19 mouse cellular contexts compared by ENCODE assay signal in the genomic region with DNA sequence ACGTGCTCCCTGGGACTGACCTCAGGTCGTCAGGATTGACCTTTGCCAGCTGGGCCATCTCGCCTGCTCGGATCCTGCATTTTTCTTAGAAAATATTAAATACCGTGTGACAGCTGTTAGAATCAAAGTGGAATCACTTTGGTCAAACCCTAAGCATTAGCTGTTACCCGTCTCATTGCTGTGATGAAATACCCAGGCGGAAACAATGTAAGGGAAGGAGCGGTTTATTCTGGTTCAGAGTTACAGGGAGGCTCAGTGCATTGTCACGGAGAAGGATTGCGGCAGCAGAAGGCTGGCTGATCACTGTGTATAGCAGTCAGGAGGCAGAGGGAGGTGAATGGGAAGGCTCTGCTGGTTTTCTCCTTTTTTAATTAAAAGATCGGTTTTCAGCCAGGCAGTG. TPM values are rescaled to one million over a fixed set of nuclear protein-coding genes. Genes with fewer than 3 reads are reported as not detected.
DNase-seq lines count a peak whose midpoint lies in the region; ATAC-seq and TF ChIP-seq lines count a peak whose summit lies in the region.
"Had no signal": no experiment of that assay in that cellular context is flagged by ENCODE, and none has a peak within 500 bp of the region (broad histone marks: within the 10 kb centered on the region; RNA-seq: fewer than 3 reads in every experiment).

No protein-coding gene starts in this region.

- intact Hi-C loops in left cerebral cortex, adult 2 months (cut with DNase I) = no loop called here

- H3K4me1 ChIP-seq in limb, embryonic 11.5 days (ENCODE audit: control insufficient read depth, insufficient read depth, low read length) = no peaks in the 10 kb centered on the region
- H3K4me1 ChIP-seq in limb, embryonic 10.5 days = no peaks in the 10 kb centered on the region
- H3K4me1 ChIP-seq in neural tube, embryonic 13.5 days (replicated peaks) = no peaks in the 10 kb centered on the region; the same call in 1 of the 2 replicates
- H3K4me1 ChIP-seq: forebrain, embryonic 13.5 days; hindbrain, embryonic 15.5 days had no signal

- DNase-seq in embryo, embryonic 10 days (ENCODE audit: low spot score) = peak; percentile 19
- no peak for DNase-seq in embryo, embryonic 9.5 days (ENCODE audit: extremely low spot score)
- peak; percentile 18 for DNase-seq in limb, embryonic 11.5 days (ENCODE audit: low spot score)
- DNase-seq in limb, embryonic 10.5 days (ENCODE audit: low spot score) = no peak
- DNase-seq in neural tube, embryonic 10.5 days (ENCODE audit: extremely low spot score, low spot score) = no peak
- DNase-seq in left cerebral cortex, adult 2 months (ENCODE audit: extremely low spot score in 1 of 2, low spot score in 2 of 2) = no peak
- DNase-seq: adrenal gland, adult 2 months; adrenal gland, postnatal 25 days; cerebellum, adult 18-20 months; cerebellum, adult 9-11 months; cerebellum, postnatal 36 days; forebrain, postnatal 0 days; gastrocnemius, postnatal 14 days; heart, postnatal 10 days had no signal

- H3K9ac ChIP-seq in limb, embryonic 11.5 days (ENCODE audit: low read length) = no peak overlapping the region
- H3K9ac ChIP-seq in neural tube, embryonic 13.5 days = peak overlapping the region; percentile 22; the same call in 1 of the 2 replicates
- H3K9ac ChIP-seq: forebrain, embryonic 13.5 days; forebrain, postnatal 0 days; hindbrain, embryonic 15.5 days had no signal

- no peak overlapping the region for H3K4me2 ChIP-seq in limb, embryonic 11.5 days (ENCODE audit: low read depth, severe bottlenecking)
- H3K4me2 ChIP-seq in neural tube, embryonic 13.5 days = no peak overlapping the region
- H3K4me2 ChIP-seq: forebrain, embryonic 13.5 days; hindbrain, embryonic 15.5 days had no signal

- no peak for ATAC-seq in limb, embryonic 11.5 days (ENCODE audit: insufficient number of reproducible peaks, low FRiP score, low TSS enrichment, low read depth)
- no peak for ATAC-seq in neural tube, embryonic 13.5 days (ENCODE audit: low read depth)
- ATAC-seq in megakaryocyte progenitor cell, adult 5-6 weeks (replicated peaks; ENCODE audit: poor library complexity) = peak; percentile 64
- ATAC-seq: forebrain, embryonic 13.5 days; forebrain, postnatal 0 days; Patski had no signal

- 70% methylated on average over 11 of the region's 11 CpGs for WGBS in limb, embryonic 11.5 days
- 67% methylated on average over 11 of the region's 11 CpGs for WGBS in limb, embryonic 10.5 days
- 58% methylated on average over 11 of the region's 11 CpGs for WGBS in neural tube, embryonic 13.5 days

- TF ChIP-seq CTCF in left cerebral cortex, adult 2 months (IDR thresholded peaks at IDR 0.05) = no peak

- H3K27ac ChIP-seq in limb, embryonic 11.5 days (replicated peaks; ENCODE audit: low read depth, low read length) = no peak overlapping the region
- no peak overlapping the region for H3K27ac ChIP-seq in limb, embryonic 10.5 days
- no peak overlapping the region for H3K27ac ChIP-seq in neural tube, embryonic 13.5 days (replicated peaks)
- H3K27ac ChIP-seq in left cerebral cortex, adult 2 months = no peak overlapping the region
- H3K27ac ChIP-seq: forebrain, embryonic 13.5 days; hindbrain, embryonic 15.5 days had no signal

- H3K9me3 ChIP-seq in limb, embryonic 11.5 days (ENCODE audit: control insufficient read depth, low read length) = no peaks in the 10 kb centered on the region
- no peaks in the 10 kb centered on the region for H3K9me3 ChIP-seq in limb, embryonic 10.5 days (replicated peaks)
- H3K9me3 ChIP-seq in neural tube, embryonic 13.5 days = no peaks in the 10 kb centered on the region
- H3K9me3 ChIP-seq: forebrain, embryonic 13.5 days; hindbrain, embryonic 15.5 days had no signal

- H3K36me3 ChIP-seq in limb, embryonic 11.5 days (ENCODE audit: control insufficient read depth, insufficient read depth, low read length) = no peaks in the 10 kb centered on the region
- no peaks in the 10 kb centered on the region for H3K36me3 ChIP-seq in limb, embryonic 10.5 days
- H3K36me3 ChIP-seq in neural tube, embryonic 13.5 days = no peaks in the 10 kb centered on the region
- H3K36me3 ChIP-seq: hindbrain, embryonic 15.5 days had no signal

- H3K27me3 ChIP-seq in limb, embryonic 11.5 days (ENCODE audit: control insufficient read depth, insufficient read depth, low read length) = no peaks in the 10 kb centered on the region
- no peaks in the 10 kb centered on the region for H3K27me3 ChIP-seq in limb, embryonic 10.5 days (ENCODE audit: low read depth, poor library complexity, severe bottlenecking)
- no peaks in the 10 kb centered on the region for H3K27me3 ChIP-seq in neural tube, embryonic 13.5 days
- H3K27me3 ChIP-seq: forebrain, embryonic 13.5 days; hindbrain, embryonic 15.5 days had no signal

- H3K4me3 ChIP-seq in limb, embryonic 11.5 days (ENCODE audit: low read depth, low read length) = no peak overlapping the region
- H3K4me3 ChIP-seq in limb, embryonic 10.5 days = no peak overlapping the region
- no peak overlapping the region for H3K4me3 ChIP-seq in neural tube, embryonic 13.5 days
- H3K4me3 ChIP-seq in left cerebral cortex, adult 2 months = no peak overlapping the region
- H3K4me3 ChIP-seq: forebrain, embryonic 13.5 days; hindbrain, embryonic 15.5 days had no signal

RNA-seq across cellular contexts. Expression of a gene that starts 14.8 kb away (rescaled TPM):
- 31.1 and 33.1 TPM in 2 replicates for polyA plus RNA-seq in limb, embryonic 11.5 days (2014; fragmentation: Nextera tagmentation; extraction: Ambion mirVana)
- polyA plus RNA-seq in limb, embryonic 10.5 days (2016; fragmentation: Nextera tagmentation; extraction: Ambion mirVana) = 22.8 and 31.6 TPM in 2 replicates
- polyA plus RNA-seq in neural tube, embryonic 13.5 days (2015; fragmentation: Nextera tagmentation; extraction: Ambion mirVana) = 53.1 and 57.3 TPM in 2 replicates
- 21.0 and 32.8 TPM in 2 replicates for total RNA-seq in megakaryocyte progenitor cell, adult 5-6 weeks (2015)
- 15.0 and 25.4 TPM in 2 replicates for total RNA-seq in megakaryocyte progenitor cell, adult 5-6 weeks (2017)
- 10 to 100 TPM; 41.7 to 44.4 TPM for total RNA-seq in left cerebral cortex, adult 2 months (2021)

RNA-seq across cellular contexts. Expression of a gene that starts 25.4 kb away (rescaled TPM):
- 35.3 and 35.7 TPM in 2 replicates for polyA plus RNA-seq in limb, embryonic 11.5 days (2014; fragmentation: Nextera tagmentation; extraction: Ambion mirVana)
- 35.2 and 35.6 TPM in 2 replicates for polyA plus RNA-seq in limb, embryonic 10.5 days (2016; fragmentation: Nextera tagmentation; extraction: Ambion mirVana)
- polyA plus RNA-seq in neural tube, embryonic 13.5 days (2015; fragmentation: Nextera tagmentation; extraction: Ambion mirVana) = 23.1 and 23.4 TPM in 2 replicates
- 35.8 and 37.3 TPM in 2 replicates for total RNA-seq in megakaryocyte progenitor cell, adult 5-6 weeks (2015)
- total RNA-seq in megakaryocyte progenitor cell, adult 5-6 weeks (2017) = 36.1 and 44.1 TPM in 2 replicates
- total RNA-seq in left cerebral cortex, adult 2 months (2021) = 10 to 100 TPM in 1 of 2 experiments, 1 to 10 TPM in 1; 9.6 to 10.2 TPM

RNA-seq across cellular contexts. Expression of a gene that starts 33.4 kb away (rescaled TPM):
- 308 and 314 TPM in 2 replicates for polyA plus RNA-seq in limb, embryonic 11.5 days (2014; fragmentation: Nextera tagmentation; extraction: Ambion mirVana)
- polyA plus RNA-seq in limb, embryonic 10.5 days (2016; fragmentation: Nextera tagmentation; extraction: Ambion mirVana) = 276 and 293 TPM in 2 replicates
- polyA plus RNA-seq in neural tube, embryonic 13.5 days (2015; fragmentation: Nextera tagmentation; extraction: Ambion mirVana) = 240 and 254 TPM in 2 replicates
- 99.7 and 101 TPM in 2 replicates for total RNA-seq in megakaryocyte progenitor cell, adult 5-6 weeks (2015)
- total RNA-seq in megakaryocyte progenitor cell, adult 5-6 weeks (2017) = 129 and 133 TPM in 2 replicates
- total RNA-seq in left cerebral cortex, adult 2 months (2021) = 100 to 1,000 TPM; 164 to 167 TPM

Comparison
In these comparisons a context has a peak if more than half of its experiments do, and no peak if none do; other contexts are left out.
1. DNase-seq: peak in embryo, embryonic 10 days (single experiment) and limb, embryonic 11.5 days (single experiment); none in embryo, embryonic 9.5 days (single experiment), limb, embryonic 10.5 days (single experiment), neural tube, embryonic 10.5 days (single experiment) and left cerebral cortex, adult 2 months (0 of 2).